Mouse (Mus musculus) forebrain, embryonic 11.5 days (tissue): ENCODE measurements around the gene Plek2. TPM values are rescaled to one million over a fixed set of nuclear protein-coding genes. Genes with fewer than 3 reads are reported as not detected.

Experiments used
- ATAC-seq: fragments of 200-750 bp; cut with Nextera tagmentation; replicated peaks from 2 replicates; pipeline ENCODE4 v1.8.0; 2017; ENCODE audit warnings: moderate TSS enrichment; ENCODE audit not compliant: low FRiP score
- DNase-seq: peaks from one replicate; pipeline ENCODE4 v3.0.0-alpha.2; 2017; ENCODE audit warnings: low spot score
- H3K27ac ChIP-seq: fragments of 300-500 bp; sonication (generic); 2 replicates; pipeline ENCODE4 v1.5.1; 2014; ENCODE audit warnings: low read depth, low read length
- H3K27me3 ChIP-seq: fragments of 300-500 bp; sonication (generic); 2 replicates; pipeline ENCODE4 v1.6.1; 2014; ENCODE audit warnings: mild to moderate bottlenecking, low read length, mixed read lengths; ENCODE audit not compliant: control insufficient read depth, insufficient read depth
- H3K36me3 ChIP-seq: fragments of 300-500 bp; sonication (generic); 2 replicates; pipeline ENCODE4 v1.6.1; 2014; ENCODE audit warnings: mild to moderate bottlenecking, low read length, moderate library complexity, mixed read lengths; ENCODE audit not compliant: control insufficient read depth, insufficient read depth
- H3K4me1 ChIP-seq: fragments of 300-500 bp; sonication (generic); replicated peaks from 2 replicates; pipeline ENCODE4 v1.6.1; 2014; ENCODE audit warnings: low read length, mixed read lengths; ENCODE audit not compliant: control insufficient read depth, insufficient read depth
- H3K4me2 ChIP-seq: fragments of 300-500 bp; sonication (generic); 2 replicates; pipeline ENCODE4 v1.6.1; 2014; ENCODE audit warnings: low read depth, mild to moderate bottlenecking, low read length, moderate library complexity, mixed read lengths; ENCODE audit not compliant: severe bottlenecking
- H3K4me3 ChIP-seq: fragments of 300-500 bp; sonication (generic); 2 replicates; pipeline ENCODE4 v1.5.1; 2014; ENCODE audit warnings: low read depth, low read length
- H3K9ac ChIP-seq: fragments of 300-500 bp; sonication (generic); 2 replicates; pipeline ENCODE4 v1.6.1; 2014; ENCODE audit warnings: low read length
- H3K9me3 ChIP-seq: fragments of 300-500 bp; sonication (generic); 2 replicates; pipeline ENCODE4 v1.6.1; 2016; ENCODE audit warnings: low read length, mixed read lengths; ENCODE audit not compliant: control insufficient read depth
- WGBS: fragments of 180-500 bp; shearing (Covaris S2); extraction: QIAGEN DNeasy Blood & Tissue Kit; methylation state at CpG from one replicate; pipeline ENCODE4 v1.1.7; 2014; 5-methylcytosine and 5-hydroxymethylcytosine counted together
- polyA plus RNA-seq: library from polyadenylated mRNA; unstranded; fragments of >200 nt; fragmentation: Nextera tagmentation; extraction: Ambion mirVana; gene quantifications from 2 replicates; pipeline ENCODE4 v1.2.1, GENCODE M21; 2014

Gene Plek2
- polyA plus RNA-seq, 1 experiment from 2014 or later = 3.5 TPM

DNA sequence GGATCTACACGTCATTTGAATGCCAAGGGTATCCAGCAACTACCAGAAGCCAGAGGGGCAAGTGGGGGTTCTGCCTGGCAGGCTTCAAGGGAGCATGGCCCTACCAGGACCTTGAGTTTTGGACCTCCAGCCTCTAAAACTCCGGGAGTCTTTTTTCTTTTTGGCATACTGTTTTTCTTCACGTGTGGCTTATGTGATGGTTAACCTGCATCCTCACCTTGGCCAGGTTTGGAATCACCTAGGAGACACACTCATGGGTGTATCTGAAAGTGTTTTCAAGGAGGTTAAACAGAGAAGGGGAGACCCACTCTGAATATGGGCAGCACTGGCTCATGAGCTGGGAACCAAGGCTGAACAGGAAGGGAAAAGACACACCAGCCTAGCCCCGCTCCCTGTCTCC is 3.5 kb downstream of the Plek2 start:
- 88% methylated on average over 4 of the region's 4 CpGs for WGBS
- Histone ChIP-seq H3K9me3 (no peaks in the 10 kb centered on the region), H3K4me3 (no peak overlapping the region), H3K27me3 (peaks cover 5% of the 10 kb centered on the region; the same call in 1 of the 2 replicates), H3K27ac (no peak overlapping the region), H3K4me2 (no peak overlapping the region), H3K4me1 (peaks cover 5% of the 10 kb centered on the region; the same call in 1 of the 2 replicates), H3K9ac (no peak overlapping the region), H3K36me3 (no peaks in the 10 kb centered on the region)
- ATAC-seq (no peak), DNase-seq (no peak)

DNA sequence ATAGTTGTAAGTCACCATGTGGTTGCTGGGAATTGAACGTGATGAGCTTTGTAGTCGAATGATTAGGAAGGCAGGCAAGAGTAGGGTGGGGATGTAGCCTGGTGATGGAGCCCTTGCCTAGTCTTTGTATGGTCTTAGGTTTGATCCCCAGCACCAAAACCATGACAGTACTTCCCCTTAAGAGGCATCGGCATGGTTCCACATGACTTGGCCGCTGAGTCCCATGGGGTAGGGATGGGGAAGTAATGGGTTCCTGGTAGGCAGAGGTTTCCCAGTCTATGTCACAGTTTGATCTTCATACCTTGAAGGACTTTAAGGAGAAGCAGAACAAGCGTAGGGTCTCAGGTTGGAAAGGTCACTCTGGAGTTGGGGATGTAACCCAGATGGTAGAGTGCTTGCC is 5.3 kb downstream of the Plek2 start:
- no peak overlapping the region for H3K4me3 ChIP-seq
- H3K27ac ChIP-seq = no peak overlapping the region
- no peaks in the 10 kb centered on the region for H3K27me3 ChIP-seq
- WGBS = 88% methylated on average over 5 of the region's 5 CpGs
- no peaks in the 10 kb centered on the region for H3K9me3 ChIP-seq
- no peaks in the 10 kb centered on the region for H3K4me1 ChIP-seq
- no peak for DNase-seq
- H3K36me3 ChIP-seq = no peaks in the 10 kb centered on the region
- H3K9ac ChIP-seq = no peak overlapping the region
- no peak for ATAC-seq
- no peak overlapping the region for H3K4me2 ChIP-seq

DNA sequence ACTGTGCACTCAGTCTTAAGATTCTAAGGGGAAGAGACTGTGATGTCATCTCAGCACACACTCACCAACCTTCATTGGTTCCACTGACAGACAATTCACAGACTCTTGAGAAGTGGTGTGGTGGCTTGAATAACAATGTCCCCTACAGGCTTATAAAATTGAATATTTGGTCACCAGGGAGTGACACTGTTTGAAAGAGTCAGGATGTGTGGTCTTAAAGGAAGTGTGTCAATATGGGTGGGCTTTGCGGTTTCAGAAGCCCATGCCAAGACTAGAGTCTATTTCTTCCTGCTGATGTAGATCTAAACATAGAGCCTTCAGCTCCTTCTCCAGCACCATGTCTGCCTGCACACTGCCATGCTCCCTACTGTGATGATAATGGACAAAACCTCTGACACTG is 8.9 kb downstream of the Plek2 start:
- no peak for ATAC-seq
- WGBS = 100% methylated on average over 1 of the region's 1 CpGs
- H3K4me2 ChIP-seq = no peak overlapping the region

DNA sequence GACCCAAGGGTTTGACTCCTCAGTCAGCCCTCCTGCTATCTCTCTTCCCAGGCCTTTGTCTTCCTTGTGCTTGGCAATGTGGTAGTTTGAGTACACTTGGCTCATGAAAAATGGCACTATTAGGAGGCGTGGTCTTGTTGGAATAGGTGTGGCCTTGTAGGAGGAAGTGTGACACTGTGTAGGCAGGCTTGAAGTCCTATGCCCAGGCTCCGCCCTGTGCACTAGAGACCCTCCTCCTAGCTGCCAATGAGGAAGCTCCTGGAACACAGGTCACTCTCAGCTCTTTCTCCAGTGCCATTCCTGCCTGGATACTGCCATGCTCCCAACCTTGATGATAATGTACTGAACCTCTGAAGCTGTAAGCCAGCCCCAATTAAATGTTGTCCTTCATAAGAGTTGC is 15.6 kb downstream of the Plek2 start:
- WGBS = 89% methylated on average over 2 of the region's 2 CpGs
- Histone ChIP-seq H3K36me3 (no peaks in the 10 kb centered on the region; the same call in 1 of the 2 replicates), H3K27ac (no peak overlapping the region), H3K4me1 (no peaks in the 10 kb centered on the region), H3K4me2 (no peak overlapping the region), H3K9ac (no peak overlapping the region), H3K27me3 (no peaks in the 10 kb centered on the region), H3K4me3 (no peak overlapping the region), H3K9me3 (no peaks in the 10 kb centered on the region)
- DNase-seq (no peak), ATAC-seq (no peak)

More for the DNA sequence above, 8.9 kb downstream of the Plek2 start:
- Histone ChIP-seq H3K27ac (no peak overlapping the region), H3K4me3 (no peak overlapping the region), H3K27me3 (no peaks in the 10 kb centered on the region), H3K9me3 (no peaks in the 10 kb centered on the region), H3K9ac (no peak overlapping the region), H3K4me1 (no peaks in the 10 kb centered on the region), H3K36me3 (no peaks in the 10 kb centered on the region)
- DNase-seq = no peak

DNA sequence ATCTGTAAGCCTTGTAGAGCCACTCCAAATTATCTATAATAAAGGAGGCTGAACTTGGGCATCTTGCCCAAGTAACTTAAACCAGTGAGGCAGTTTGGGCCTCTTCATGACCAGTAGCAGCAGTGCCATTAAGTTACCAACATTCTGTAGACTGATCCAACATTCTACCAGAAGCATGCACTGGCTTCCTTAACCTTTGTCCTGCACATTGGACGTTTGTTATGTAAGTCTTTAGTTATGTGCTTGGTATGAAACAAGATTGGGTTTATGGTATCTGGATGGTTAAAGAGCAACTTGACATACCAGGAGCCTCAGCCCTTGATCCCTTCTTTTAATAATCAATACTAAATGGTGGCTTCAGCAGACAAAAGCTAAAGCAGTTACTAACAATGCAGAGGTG is 16.7 kb downstream of the Plek2 start:
- Histone ChIP-seq H3K27ac (no peak overlapping the region), H3K36me3 (no peaks in the 10 kb centered on the region; the same call in 1 of the 2 replicates), H3K9ac (no peak overlapping the region), H3K4me3 (no peak overlapping the region), H3K4me1 (no peaks in the 10 kb centered on the region), H3K9me3 (no peaks in the 10 kb centered on the region), H3K27me3 (no peaks in the 10 kb centered on the region), H3K4me2 (no peak overlapping the region)
- DNase-seq = no peak
- 66% methylated on average over 1 of the region's 1 CpGs for WGBS
- no peak for ATAC-seq

GRCm38 (mm10) chr12:78874581-78874980 is 32.2 kb downstream of the Plek2 start:
- DNase-seq (no peak), ATAC-seq (no peak)
- H3K4me2 ChIP-seq = no peak overlapping the region
- peaks cover 11% of the 10 kb centered on the region; the same call in 1 of the 2 replicates for H3K36me3 ChIP-seq
- no peaks in the 10 kb centered on the region for H3K27me3 ChIP-seq
- H3K27ac ChIP-seq = no peak overlapping the region
- H3K4me3 ChIP-seq = no peak overlapping the region
- no peaks in the 10 kb centered on the region for H3K9me3 ChIP-seq
- H3K9ac ChIP-seq = no peak overlapping the region
- no peaks in the 10 kb centered on the region for H3K4me1 ChIP-seq
- WGBS = 96% methylated on average over 3 of the region's 3 CpGs

DNA sequence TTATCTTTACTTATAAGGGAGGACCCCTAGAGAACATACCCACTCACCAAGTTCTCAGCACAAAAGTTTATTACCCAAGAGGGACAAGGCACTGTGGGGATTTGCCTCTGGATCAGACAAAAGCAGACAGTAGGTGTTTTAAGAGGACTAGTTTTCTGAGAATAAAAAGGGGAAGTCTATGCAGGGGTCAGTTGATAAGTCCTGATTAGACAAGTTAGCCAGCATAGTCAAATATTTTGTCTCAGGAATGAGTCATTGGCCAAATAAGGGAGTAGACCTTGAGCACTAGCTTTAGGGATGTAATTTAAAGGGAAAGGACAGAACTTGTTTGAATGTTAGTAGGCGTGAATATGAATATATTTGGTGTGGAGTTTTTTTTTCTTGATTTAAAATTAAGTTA is 38.6 kb downstream of the Plek2 start:
- no peak overlapping the region for H3K27ac ChIP-seq
- no peak for ATAC-seq
- H3K9me3 ChIP-seq = no peaks in the 10 kb centered on the region
- no peaks in the 10 kb centered on the region; the same call in 1 of the 2 replicates for H3K36me3 ChIP-seq
- peaks cover 1% of the 10 kb centered on the region; the same call in 1 of the 2 replicates for H3K4me1 ChIP-seq
- no peaks in the 10 kb centered on the region for H3K27me3 ChIP-seq
- H3K9ac ChIP-seq = no peak overlapping the region
- no peak overlapping the region for H3K4me2 ChIP-seq
- no peak for DNase-seq
- 89% methylated on average over 1 of the region's 1 CpGs for WGBS
- no peak overlapping the region for H3K4me3 ChIP-seq

DNA sequence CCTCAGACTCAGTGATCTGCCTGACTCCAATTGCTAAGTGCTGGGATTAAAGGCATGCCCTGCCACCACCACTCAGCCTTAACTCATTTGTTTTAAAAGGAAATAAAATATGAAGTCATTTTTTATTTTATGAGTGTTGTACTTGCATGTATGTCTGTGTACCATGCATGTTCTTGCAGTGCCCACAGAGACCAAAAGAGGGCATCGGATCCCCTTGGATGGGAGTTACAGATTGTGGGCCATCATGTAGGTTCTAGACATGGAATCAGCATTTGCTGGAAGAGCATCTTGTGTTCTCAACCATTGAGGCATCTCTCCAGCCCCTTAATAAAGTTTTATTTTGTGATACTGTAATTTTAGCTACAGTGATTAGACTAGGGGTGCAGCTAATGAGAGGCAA is 41.3 kb downstream of the Plek2 start:
- H3K4me1 ChIP-seq = peaks cover 8% of the 10 kb centered on the region; the same call in 1 of the 2 replicates
- H3K9me3 ChIP-seq = no peaks in the 10 kb centered on the region
- no peak for DNase-seq
- H3K4me3 ChIP-seq = no peak overlapping the region
- no peak overlapping the region for H3K4me2 ChIP-seq
- no peaks in the 10 kb centered on the region for H3K27me3 ChIP-seq
- no peak overlapping the region for H3K9ac ChIP-seq
- no peak overlapping the region for H3K27ac ChIP-seq
- H3K36me3 ChIP-seq = no peaks in the 10 kb centered on the region; the same call in 1 of the 2 replicates
- WGBS = 96% methylated on average over 1 of the region's 1 CpGs
- no peak for ATAC-seq

GRCm38 (mm10) chr12:78862254-78862730 is 44.5 kb downstream of the Plek2 start:
- Histone ChIP-seq H3K9ac (peak overlapping the region; percentile 93), H3K4me2 (peak overlapping the region; percentile 67), H3K9me3 (no peaks in the 10 kb centered on the region), H3K36me3 (no peaks in the 10 kb centered on the region), H3K27me3 (no peaks in the 10 kb centered on the region), H3K27ac (peak overlapping the region; percentile 81; the same call in 1 of the 2 replicates), H3K4me1 (peaks cover 8% of the 10 kb centered on the region; the same call in 1 of the 2 replicates), H3K4me3 (peak overlapping the region; percentile 60)
- ATAC-seq = no peak
- no peak for DNase-seq
- WGBS = under 1% methylated on average over 22 of the region's 22 CpGs
